Mouse (Mus musculus) kidney, adult 2 months (tissue): ENCODE measurements around the gene Ccdc106.

Experiments
- CTCF ChIP-seq: fragments of 200-500 bp; conservative IDR thresholded peaks from 2 replicates; pipeline ENCODE4 v1.5.1; 2011; ENCODE audit warnings: low read depth, mild to moderate bottlenecking, control low read depth, low read length, moderate library complexity, mixed read lengths; ENCODE audit not compliant: insufficient read depth, insufficient read length
- POLR2A ChIP-seq: fragments of 200-500 bp; IDR thresholded peaks from one replicate; pipeline ENCODE4 v1.6.1; 2011; ENCODE audit warnings: low read depth, low read length, control low read depth

GRCm38 (mm10) chr7:5046112-5046511 is 25.8 kb downstream of the Ccdc106 start:
- TF ChIP-seq POLR2A: no peak
- no peak for TF ChIP-seq CTCF
